Mouse (Mus musculus): ENCODE measurements at regions not wholly inside any gene's neighbourhood (a gene's known extent, or its start where the extent isn't known, plus 50 kb on each side); places are given as distances from the start of the nearest gene placed in this dataset.

DNA sequence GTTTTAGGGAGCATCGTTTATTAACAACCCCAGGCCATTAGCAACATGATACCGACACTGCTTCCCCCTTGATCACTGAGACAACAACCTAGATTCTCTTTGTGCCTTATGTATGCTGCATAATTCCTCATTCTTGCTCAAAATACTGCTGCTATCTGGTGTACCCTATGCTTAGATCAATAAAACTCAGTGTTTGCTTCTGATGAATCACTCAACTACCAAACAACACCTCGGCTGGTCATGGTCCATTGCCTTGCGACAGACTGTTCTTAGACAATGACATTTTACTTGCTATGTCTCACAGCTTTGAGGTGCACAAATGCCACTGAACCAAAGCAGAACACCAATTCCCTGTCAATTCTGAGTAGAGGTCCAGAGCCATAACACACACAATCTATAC is 72.3 kb upstream of the Trh start:
- Histone ChIP-seq H3K27ac (ENCODE audit: low read length) (no peak overlapping the region), H3K4me1 (ENCODE audit: control insufficient read depth, low read depth, low read length) (no peaks in the 10 kb centered on the region), H3K4me3 (ENCODE audit: low read depth, low read length) (no peak overlapping the region), H3K27me3 (ENCODE audit: control insufficient read depth, insufficient read depth, low read depth, low read length) (no peaks in the 10 kb centered on the region), H3K4me2 (ENCODE audit: low read depth, low read length) (no peak overlapping the region), H3K9me3 (replicated peaks; ENCODE audit: control insufficient read depth, low read length) (no peaks in the 10 kb centered on the region), H3K36me3 (ENCODE audit: control insufficient read depth, insufficient read depth) (no peaks in the 10 kb centered on the region), H3K9ac (ENCODE audit: low read depth, low read length) (no peak overlapping the region)
- WGBS (ENCODE audit: insufficient replicate concordance) = 68% methylated on average over 4 of the region's 4 CpGs
- no peak for ATAC-seq (ENCODE audit: low read depth)

DNA sequence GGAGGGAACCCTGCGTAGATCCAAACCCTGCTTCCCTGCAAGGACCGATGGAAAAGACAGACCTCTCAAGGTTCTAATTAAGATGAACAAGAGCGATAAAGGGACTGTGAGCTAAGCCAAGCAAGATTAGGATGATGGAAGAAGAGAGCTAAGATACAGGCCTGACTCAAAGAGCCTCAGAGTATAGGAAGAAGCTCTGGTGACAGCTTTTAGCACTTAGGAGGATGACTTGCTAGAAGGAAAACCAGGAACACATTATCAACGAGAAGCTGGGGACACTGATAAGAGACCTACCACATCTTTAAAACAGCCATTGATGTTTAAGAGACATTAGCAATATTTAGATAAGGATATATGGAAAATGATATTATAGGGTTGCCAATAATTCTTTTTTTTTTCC is 59.7 kb upstream of the Trh start:
- no peaks in the 10 kb centered on the region for H3K9me3 ChIP-seq (replicated peaks; ENCODE audit: control insufficient read depth, low read length)
- WGBS (ENCODE audit: insufficient replicate concordance) = 39% methylated on average over 4 of the region's 4 CpGs
- no peaks in the 10 kb centered on the region for H3K36me3 ChIP-seq (ENCODE audit: control insufficient read depth, insufficient read depth)
- ATAC-seq (ENCODE audit: low read depth) = no peak
- no peaks in the 10 kb centered on the region for H3K4me1 ChIP-seq (ENCODE audit: control insufficient read depth, low read depth, low read length)
- no peak overlapping the region for H3K27ac ChIP-seq (ENCODE audit: low read length)
- H3K27me3 ChIP-seq (ENCODE audit: control insufficient read depth, insufficient read depth, low read depth, low read length) = no peaks in the 10 kb centered on the region
- no peak overlapping the region for H3K4me2 ChIP-seq (ENCODE audit: low read depth, low read length)
- H3K4me3 ChIP-seq (ENCODE audit: low read depth, low read length) = no peak overlapping the region
- H3K9ac ChIP-seq (ENCODE audit: low read depth, low read length) = no peak overlapping the region

DNA sequence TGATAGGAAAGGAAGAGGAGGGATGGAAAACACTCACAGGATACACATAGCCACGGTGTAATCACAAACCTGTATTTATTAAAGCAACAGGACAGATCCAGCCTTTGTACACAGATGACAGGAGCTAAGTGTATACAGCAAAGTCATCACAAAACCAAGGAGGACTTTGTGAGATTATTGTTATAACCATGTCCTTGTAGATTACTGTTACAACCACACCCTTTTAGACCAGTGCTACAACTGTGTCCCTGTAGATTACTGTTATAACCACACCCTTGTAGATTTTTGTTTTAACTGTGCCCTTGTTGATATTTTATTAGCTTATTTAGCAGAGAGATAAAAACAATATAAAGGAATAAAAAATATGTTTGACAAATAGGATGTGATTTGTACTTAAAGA is 58.8 kb upstream of the Trh start:
- 42% methylated on average over 1 of the region's 1 CpGs for WGBS (ENCODE audit: insufficient replicate concordance)
- no peaks in the 10 kb centered on the region for H3K27me3 ChIP-seq (ENCODE audit: control insufficient read depth, insufficient read depth, low read depth, low read length)

More for the DNA sequence above, 58.8 kb upstream of the Trh start:
- H3K9ac ChIP-seq (ENCODE audit: low read depth, low read length) = no peak overlapping the region
- no peaks in the 10 kb centered on the region for H3K36me3 ChIP-seq (ENCODE audit: control insufficient read depth, insufficient read depth)
- ATAC-seq (ENCODE audit: low read depth) = 0 out of 2 replicates have a peak, but pooled peaks have one; percentile 16
- no peak overlapping the region for H3K4me2 ChIP-seq (ENCODE audit: low read depth, low read length)
- H3K4me1 ChIP-seq (ENCODE audit: control insufficient read depth, low read depth, low read length) = no peaks in the 10 kb centered on the region
- H3K27ac ChIP-seq (ENCODE audit: low read length) = no peak overlapping the region
- no peak overlapping the region for H3K4me3 ChIP-seq (ENCODE audit: low read depth, low read length)
- H3K9me3 ChIP-seq (replicated peaks; ENCODE audit: control insufficient read depth, low read length) = no peaks in the 10 kb centered on the region

Data from liver, embryonic 16.5 days (tissue).